Mouse (Mus musculus) G1E (cell line): ENCODE results near the gene Fads2. TPM values are rescaled to one million over a fixed set of nuclear protein-coding genes. Genes with fewer than 3 reads are reported as not detected.

ENCODE experiments used
- ATAC-seq: 2 replicates; pipeline ENCODE4 v1.8.0; 2016; ENCODE audit warnings: mild to moderate bottlenecking; ENCODE audit not compliant: insufficient number of reproducible peaks, poor library complexity, low FRiP score, severe bottlenecking; ENCODE audit errors: extremely low read depth
- DNase-seq: peaks from one replicate; pipeline ENCODE4 v3.0.0; 2012; ENCODE audit warnings: low spot score
- H3K27me3 ChIP-seq: 2 replicates; pipeline ENCODE4 v1.6.1; 2012; ENCODE audit warnings: mild to moderate bottlenecking, low read length, inconsistent platforms; ENCODE audit not compliant: insufficient read depth
- H3K36me3 ChIP-seq: replicated peaks from 2 replicates; pipeline ENCODE3; 2012; ENCODE audit warnings: mild to moderate bottlenecking, inconsistent platforms
- H3K4me1 ChIP-seq: 2 replicates; pipeline ENCODE4 v1.6.1; 2012; ENCODE audit warnings: low read depth, low read length, inconsistent platforms, mixed read lengths; ENCODE audit not compliant: insufficient read depth
- H3K4me3 ChIP-seq: 2 replicates; pipeline ENCODE4 v1.5.1; 2012; ENCODE audit warnings: low read depth, mild to moderate bottlenecking, inconsistent platforms, low read length, moderate library complexity, mixed read lengths
- H3K9me3 ChIP-seq: replicated peaks from 2 replicates; pipeline ENCODE4 v1.6.1; 2012; ENCODE audit warnings: inconsistent platforms
- CTCF ChIP-seq: IDR thresholded peaks from 2 replicates; pipeline ENCODE4 v1.5.1; 2012; ENCODE audit warnings: low read depth, low read length, inconsistent platforms, mixed read lengths
- GATA1 ChIP-seq: IDR thresholded peaks from 2 replicates; pipeline ENCODE4 v1.6.1; 2012; ENCODE audit warnings: borderline replicate concordance, low read length, inconsistent platforms, mixed read lengths
- GATA2 ChIP-seq: IDR thresholded peaks from 2 replicates; pipeline ENCODE4 v1.6.1; 2012; ENCODE audit warnings: low read depth, low read length, inconsistent platforms, borderline replicate concordance
- POLR2AphosphoS5 ChIP-seq: IDR thresholded peaks from 2 replicates; pipeline ENCODE4 v1.6.1; 2012; ENCODE audit warnings: low read depth, low read length, inconsistent platforms; ENCODE audit not compliant: insufficient replicate concordance
- TAL1 ChIP-seq: conservative IDR thresholded peaks from 2 replicates; pipeline ENCODE4 v1.6.1; 2012; ENCODE audit warnings: low read depth, low read length, inconsistent platforms, mixed read lengths
- polyA plus RNA-seq: library from polyadenylated mRNA; stranded (reverse); fragments of >175 nt; gene quantifications from 2 replicates; pipeline ENCODE4 v1.2.3, GENCODE M21; 2012
- total RNA-seq, 2 experiments: library from RNA; stranded (forward) in 1 of 2; stranded (reverse) in 1 of 2; fragments of 200-1000 nt in 1 of 2; fragments of >200 nt in 1 of 2; fragmentation: Nextera tagmentation in 1 of 2; gene quantifications; 2 replicates each; pipeline ENCODE4 v1.2.3; 2014 to 2017

Fads2 gene
- total and polyA plus RNA-seq, 3 experiments, result 182 to 275 (median 226) TPM

- no peak overlapping the region for H3K4me3 ChIP-seq
- DNase-seq (no peak), ATAC-seq (no peak)
- no peaks in the 10 kb centered on the region for H3K27me3 ChIP-seq
- peaks cover 100% of the 10 kb centered on the region for H3K36me3 ChIP-seq
- TF ChIP-seq GATA2 (no peak), CTCF (no peak), POLR2AphosphoS5 (no peak), TAL1 (no peak), GATA1 (no peak)
- H3K9me3 ChIP-seq, result no peaks in the 10 kb centered on the region
- H3K4me1 ChIP-seq, result peaks cover 33% of the 10 kb centered on the region; the same call in 1 of the 2 replicates
Observed at GRCm38 (mm10) chr19:10078392-10078791, 23.2 kb downstream of the Fads2 start.

- ATAC-seq (no peak), DNase-seq (no peak)
- Histone ChIP-seq H3K4me1 (peaks cover 43% of the 10 kb centered on the region), H3K4me3 (no peak overlapping the region), H3K36me3 (peaks cover 100% of the 10 kb centered on the region), H3K27me3 (no peaks in the 10 kb centered on the region), H3K9me3 (no peaks in the 10 kb centered on the region)
- no peak for TF ChIP-seq GATA2
- no peak for TF ChIP-seq CTCF
- no peak for TF ChIP-seq GATA1
- no peak for TF ChIP-seq TAL1
- TF ChIP-seq POLR2AphosphoS5, result no peak
Observed at GRCm38 (mm10) chr19:10073145-10073544, 28.4 kb downstream of the Fads2 start.

- TF ChIP-seq TAL1 (no peak), GATA1 (no peak), POLR2AphosphoS5 (no peak), CTCF (no peak), GATA2 (no peak)
- H3K27me3 ChIP-seq, result no peaks in the 10 kb centered on the region
- H3K36me3 ChIP-seq, result peaks cover 100% of the 10 kb centered on the region
- no peak for ATAC-seq
- H3K9me3 ChIP-seq, result no peaks in the 10 kb centered on the region
- H3K4me1 ChIP-seq, result peaks cover 52% of the 10 kb centered on the region
- H3K4me3 ChIP-seq, result no peak overlapping the region
- DNase-seq, result no peak
Observed at GRCm38 (mm10) chr19:10071892-10072291, 29.7 kb downstream of the Fads2 start.

GRCm38 (mm10) chr19:10071166-10071565 lies 30.4 kb downstream of the Fads2 start:
- ATAC-seq (no peak), DNase-seq (no peak)
- no peak overlapping the region for H3K4me3 ChIP-seq
- TF ChIP-seq TAL1 (no peak), POLR2AphosphoS5 (no peak), GATA2 (no peak), GATA1 (no peak), CTCF (no peak)
- H3K9me3 ChIP-seq, result no peaks in the 10 kb centered on the region
- no peaks in the 10 kb centered on the region for H3K27me3 ChIP-seq
- H3K4me1 ChIP-seq, result peaks cover 60% of the 10 kb centered on the region
- H3K36me3 ChIP-seq, result peaks cover 100% of the 10 kb centered on the region

GRCm38 (mm10) chr19:10070186-10070980 lies 31.2 kb downstream of the Fads2 start:
- peaks cover 68% of the 10 kb centered on the region for H3K4me1 ChIP-seq
- no peaks in the 10 kb centered on the region for H3K9me3 ChIP-seq
- DNase-seq, result no peak
- no peaks in the 10 kb centered on the region for H3K27me3 ChIP-seq
- H3K36me3 ChIP-seq, result peaks cover 100% of the 10 kb centered on the region
- ATAC-seq, result no peak
- H3K4me3 ChIP-seq, result no peak overlapping the region
- TF ChIP-seq CTCF, result no peak
- TF ChIP-seq GATA2, result no peak
- TF ChIP-seq TAL1, result no peak
- no peak for TF ChIP-seq GATA1
- no peak for TF ChIP-seq POLR2AphosphoS5

- Histone ChIP-seq H3K27me3 (no peaks in the 10 kb centered on the region), H3K4me1 (peaks cover 83% of the 10 kb centered on the region), H3K36me3 (peaks cover 100% of the 10 kb centered on the region), H3K9me3 (no peaks in the 10 kb centered on the region), H3K4me3 (no peak overlapping the region)
- DNase-seq (no peak), ATAC-seq (no peak)
- no peak for TF ChIP-seq TAL1
- TF ChIP-seq POLR2AphosphoS5, result no peak
- no peak for TF ChIP-seq GATA1
- TF ChIP-seq CTCF, result no peak
- no peak for TF ChIP-seq GATA2
Observed at GRCm38 (mm10) chr19:10067701-10068100, 33.8 kb downstream of the Fads2 start.
